Mouse (Mus musculus) monocyte, adult 5-6 weeks (primary cell): ENCODE data around the gene Abcb1a. TPM values are rescaled to one million over a fixed set of nuclear protein-coding genes. Genes with fewer than 3 reads are reported as not detected.
"Not testable (repeated sequence)": the region's sequence is repeated elsewhere in the genome, so short reads cannot be mapped to it uniquely, and the experiment has no call there.

Source experiments
- ATAC-seq: fragments of 153-309, 156-312 bp; replicated peaks from 2 replicates; pipeline ENCODE4 v1.8.0; 2017; ENCODE audit warnings: mild to moderate bottlenecking; ENCODE audit not compliant: low TSS enrichment, insufficient number of reproducible peaks, severe bottlenecking, poor library complexity, low FRiP score
- total RNA-seq: library from RNA; stranded (forward); fragments of 200-1000, 200-491, 200-594 nt; gene quantifications from 3 replicates; pipeline ENCODE4 v1.2.3, GENCODE M21; 2017

Abcb1a gene
- total RNA-seq, 1 experiment from 2014 or later: 14.2 TPM

DNA sequence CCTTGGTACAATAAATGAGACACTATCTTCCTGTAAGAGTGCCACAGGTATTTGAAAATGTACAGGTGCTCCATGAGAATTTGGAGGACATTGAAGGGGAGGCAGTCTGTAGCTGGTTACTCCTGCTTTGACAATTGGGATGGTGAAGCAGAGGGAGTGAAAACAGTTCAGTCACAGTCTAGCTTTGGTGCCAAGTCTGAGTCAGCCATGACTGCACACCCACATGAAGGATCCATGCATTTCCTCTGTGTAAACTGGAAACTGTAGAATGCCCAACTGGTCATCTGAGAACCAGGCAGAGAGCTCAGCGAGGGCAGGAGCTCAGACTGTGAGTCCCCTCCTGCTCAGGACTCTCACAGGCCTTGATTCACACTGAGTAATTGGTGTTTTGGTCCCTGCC is 59.7 kb downstream of the Abcb1a start:
- ATAC-seq: no peak

DNA sequence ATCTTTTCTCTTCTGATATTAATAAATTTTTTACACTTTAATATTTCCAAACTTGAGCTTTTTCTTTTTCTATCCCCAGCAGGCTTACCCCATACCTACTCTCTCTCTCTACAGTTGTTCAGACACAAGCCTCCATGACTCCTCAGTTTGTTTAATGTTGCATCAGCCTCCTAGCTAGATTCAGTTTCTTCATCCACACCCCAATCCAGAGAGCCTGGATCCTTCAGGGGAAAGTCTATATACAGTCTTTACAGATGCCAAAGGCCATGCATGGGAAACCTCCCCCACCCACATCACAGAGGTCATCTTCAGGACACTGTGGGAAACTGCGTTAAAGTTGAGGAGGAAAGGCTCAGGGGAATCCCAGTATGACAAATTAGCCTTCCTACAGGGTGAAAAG is 62.3 kb downstream of the Abcb1a start:
- no peak for ATAC-seq

DNA sequence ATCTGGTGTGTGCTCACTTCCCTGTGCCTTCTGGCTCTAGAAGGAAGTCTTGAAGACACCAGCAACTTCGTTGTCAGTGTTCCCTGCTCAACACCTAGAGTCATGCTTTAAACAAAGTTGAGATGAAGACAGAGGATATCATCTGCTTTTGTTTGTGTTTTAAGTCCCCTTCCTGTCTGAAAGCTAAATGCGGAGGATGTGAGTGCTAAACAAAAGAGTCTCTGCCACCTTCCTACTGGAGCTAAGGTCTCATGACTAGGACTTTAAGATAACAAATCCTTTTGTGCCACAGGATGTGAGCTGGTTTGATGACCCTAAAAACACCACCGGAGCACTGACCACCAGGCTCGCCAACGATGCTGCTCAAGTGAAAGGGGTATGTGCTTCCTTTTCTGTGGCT is 63.0 kb downstream of the Abcb1a start:
- no peak for ATAC-seq

DNA sequence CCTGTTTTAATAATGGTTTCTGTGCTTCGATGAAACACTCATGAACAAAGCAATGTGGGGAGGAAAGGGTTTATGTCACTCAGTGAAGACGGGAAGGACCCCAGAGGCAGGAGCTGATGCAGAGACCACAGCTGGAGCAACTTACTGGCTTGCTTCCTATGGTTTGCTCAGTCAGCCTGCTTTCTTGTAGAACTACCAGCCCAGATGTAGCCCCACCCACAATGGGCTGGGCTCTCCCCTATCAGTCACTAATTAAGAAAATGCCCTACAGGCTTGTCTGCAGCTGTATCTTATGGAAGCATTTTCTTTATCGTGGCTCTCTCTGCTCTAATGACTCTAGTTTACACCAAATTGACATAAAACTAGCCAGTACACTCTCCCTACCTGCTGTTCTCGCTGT is 67.9 kb downstream of the Abcb1a start:
- ATAC-seq: no peak

DNA sequence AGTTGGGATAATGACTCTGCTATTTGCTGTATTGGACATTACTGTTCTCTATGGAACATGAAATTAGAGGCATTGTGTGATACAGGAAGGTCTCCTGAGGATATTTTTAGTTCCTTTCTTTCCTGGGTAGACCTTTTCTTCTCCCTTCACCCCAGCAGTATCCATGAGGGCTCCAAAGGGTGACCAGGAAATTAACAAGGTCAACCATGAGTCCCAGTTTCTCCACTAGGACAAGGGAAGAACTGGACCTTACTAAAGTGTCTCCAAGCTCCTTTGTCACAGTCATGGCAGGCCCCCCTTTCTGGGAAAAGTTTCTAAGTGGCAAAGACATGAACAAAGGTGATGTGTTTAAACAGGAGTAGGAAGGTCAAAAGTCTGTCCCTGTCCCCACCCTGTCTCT is 72.8 kb downstream of the Abcb1a start:
- ATAC-seq: no peak

DNA sequence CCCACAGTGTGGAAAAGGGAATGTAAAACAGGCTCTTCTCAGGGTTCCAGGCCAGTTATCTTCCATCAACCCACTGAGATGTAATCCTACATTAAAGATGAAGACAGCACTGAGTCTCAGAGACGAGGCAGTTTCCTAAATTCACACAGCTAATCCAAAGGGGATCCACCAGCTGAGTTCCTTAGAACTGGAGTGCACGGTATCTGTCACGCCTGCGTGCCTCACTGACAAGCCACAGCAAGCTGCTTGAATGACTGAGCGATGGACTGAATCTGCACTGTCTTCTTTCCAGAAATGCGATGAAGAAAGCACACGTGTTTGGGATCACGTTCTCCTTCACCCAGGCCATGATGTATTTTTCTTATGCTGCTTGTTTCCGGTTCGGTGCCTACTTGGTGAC is 73.4 kb downstream of the Abcb1a start:
- not testable (repeated sequence) for ATAC-seq

DNA sequence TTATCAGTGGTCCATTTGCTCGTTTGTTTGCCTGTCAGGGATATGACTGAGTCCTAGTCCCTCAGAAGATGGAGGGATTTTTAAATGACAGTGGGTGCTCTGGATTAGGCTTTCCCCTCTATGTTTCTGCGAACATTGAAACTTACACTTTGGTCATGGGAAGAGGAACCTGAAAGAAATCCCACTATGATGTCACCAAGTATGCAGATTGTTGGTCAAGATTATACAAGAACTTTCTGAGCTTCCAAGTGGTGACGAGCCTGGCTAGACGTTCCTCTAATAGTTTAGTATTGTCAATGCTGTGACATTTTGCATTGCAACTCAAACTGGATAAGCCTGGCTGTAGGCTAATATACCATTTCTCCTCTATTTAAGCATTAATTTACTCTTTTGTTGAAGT is 76.5 kb downstream of the Abcb1a start:
- ATAC-seq: no peak

DNA sequence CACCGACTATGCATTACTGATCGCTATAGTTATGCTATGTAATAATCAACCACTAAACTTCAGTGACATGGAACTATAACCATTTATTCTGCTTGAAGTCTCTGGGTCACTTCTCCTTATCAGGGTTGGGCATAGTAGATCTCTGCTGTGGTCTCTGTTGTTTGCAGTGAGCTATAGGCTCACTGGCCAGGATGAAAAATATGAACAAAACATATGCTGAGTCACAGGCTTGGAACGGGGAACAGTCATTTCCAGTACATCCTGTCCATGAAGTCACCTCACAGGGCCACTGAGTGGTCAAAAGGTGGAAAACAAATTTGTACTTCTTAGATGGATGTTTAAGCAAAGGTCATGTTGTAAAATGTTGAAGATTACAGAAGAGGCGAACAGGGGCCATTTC is 77.2 kb downstream of the Abcb1a start:
- no peak for ATAC-seq

DNA sequence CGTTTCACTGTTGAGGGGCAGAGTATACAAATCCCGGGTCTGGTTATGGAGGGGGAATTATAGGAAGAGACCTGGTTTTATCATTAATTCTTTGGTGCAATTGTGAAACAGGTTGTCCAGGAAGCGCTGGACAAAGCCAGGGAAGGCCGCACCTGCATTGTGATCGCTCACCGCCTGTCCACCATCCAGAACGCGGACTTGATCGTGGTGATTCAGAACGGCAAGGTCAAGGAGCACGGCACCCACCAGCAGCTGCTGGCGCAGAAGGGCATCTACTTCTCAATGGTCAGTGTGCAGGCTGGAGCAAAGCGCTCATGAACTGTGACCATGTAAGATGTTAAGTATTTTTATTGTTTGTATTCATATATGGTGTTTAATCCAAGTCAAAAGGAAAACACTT is 87.4 kb downstream of the Abcb1a start:
- not testable (repeated sequence) for ATAC-seq

DNA sequence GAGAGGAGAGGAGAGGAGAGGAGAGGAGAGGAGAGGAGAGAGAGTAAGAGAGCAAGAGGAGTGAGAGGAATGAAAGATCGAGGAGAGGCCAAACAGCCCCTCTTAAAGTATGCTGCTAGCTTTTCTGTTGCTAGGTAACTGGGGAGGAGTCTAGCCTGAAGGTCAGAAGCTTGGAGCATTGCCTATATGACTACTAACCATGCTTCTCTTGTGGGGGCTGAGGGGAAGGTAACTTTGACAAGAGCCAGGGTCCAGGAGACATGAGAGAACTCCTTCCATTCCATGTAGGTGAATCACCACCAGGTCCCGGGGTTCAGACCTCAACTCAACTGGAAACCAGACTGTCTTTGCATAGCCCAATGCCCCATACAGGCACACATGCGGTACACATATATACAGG is 113.0 kb downstream of the Abcb1a start:
- ATAC-seq: no peak

DNA sequence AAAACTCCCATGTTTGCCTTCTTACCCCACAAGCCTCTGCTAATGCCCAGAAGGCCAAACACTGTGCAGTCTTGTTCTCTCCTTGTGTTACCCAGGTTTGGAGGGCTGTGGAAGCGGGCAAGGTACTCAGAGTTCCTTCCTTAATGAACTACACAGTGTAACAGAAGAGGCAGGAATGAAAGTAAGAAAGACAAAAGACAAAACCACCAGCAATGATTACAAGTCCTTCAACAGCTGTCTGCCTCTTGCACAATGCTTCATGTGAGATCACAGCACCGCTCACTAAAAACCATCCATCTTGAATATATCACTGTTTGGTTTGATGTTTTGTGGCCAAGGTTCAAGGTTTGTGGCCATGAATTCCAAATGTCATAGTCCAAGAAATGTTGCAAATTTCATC is 118.4 kb downstream of the Abcb1a start:
- no peak for ATAC-seq

DNA sequence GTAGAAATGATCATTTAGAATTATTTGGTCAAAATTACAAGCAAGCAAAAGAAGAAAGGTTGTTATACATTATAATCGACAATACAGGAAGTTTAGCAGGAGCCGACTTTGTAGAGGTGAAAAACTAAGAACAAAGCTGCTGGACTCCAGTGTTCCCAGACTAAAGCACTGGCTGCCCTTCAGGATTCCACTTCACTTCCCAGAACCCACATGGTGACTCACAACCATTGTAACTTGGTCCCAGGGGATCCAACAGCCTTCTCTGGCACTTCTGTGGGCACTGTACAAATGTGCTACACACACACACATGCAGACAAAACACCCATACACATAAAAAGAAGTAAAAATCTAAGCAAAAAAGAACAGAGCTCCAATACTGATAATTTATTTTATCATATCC is 118.9 kb downstream of the Abcb1a start:
- ATAC-seq: no peak

DNA sequence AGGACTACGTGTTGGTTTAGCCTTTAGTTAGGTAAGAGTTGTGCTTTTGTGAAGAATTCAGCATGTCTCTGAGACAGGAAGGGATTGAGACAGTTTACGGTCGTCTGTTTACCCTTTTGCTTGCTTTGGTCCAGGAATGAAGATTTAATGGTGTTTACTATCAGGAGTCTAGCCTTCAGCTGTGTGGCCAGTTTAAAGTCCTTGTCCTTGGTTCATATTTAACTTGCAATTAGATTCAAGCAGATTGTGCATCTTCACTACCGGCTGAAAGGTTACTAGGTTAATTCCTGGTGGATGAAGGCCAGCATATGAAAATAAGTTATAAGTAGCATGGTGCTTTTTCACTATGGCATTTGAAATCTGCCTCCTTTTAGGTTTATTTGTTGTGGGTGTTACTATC is 132.4 kb downstream of the Abcb1a start:
- no peak for ATAC-seq

Other genes with a start within 250 kb of the Abcb1a start
- 47.4 to 70.3 TPM (median 66.5 TPM) in 3 replicates for gene Dbf4, start 237.4 kb upstream of the Abcb1a start, total RNA-seq
- gene Slc25a40, start 237.2 kb upstream of the Abcb1a start, total RNA-seq: 6.6 to 19.0 TPM (median 10.3 TPM) in 3 replicates
- gene Rundc3b, start 37.1 kb upstream of the Abcb1a start, total RNA-seq: 3.0 to 13.9 TPM (median 4.0 TPM) in 3 replicates
- gene Abcb1b, start 138.1 kb downstream of the Abcb1a start, total RNA-seq: 7.8 to 26.7 TPM (median 14.4 TPM) in 3 replicates
- gene Abcb4, start 233.6 kb downstream of the Abcb1a start, total RNA-seq: 1.2 to 1.3 TPM (median 1.2 TPM) in 3 replicates